ENCODE assay signal across 27 mouse cellular contexts in genomic region chr11:86076403-86076802, GRCm38 (mm10).
DNase-seq lines count a peak whose midpoint lies in the region; ATAC-seq and TF ChIP-seq lines count a peak whose summit lies in the region.
"Had no signal": no experiment of that assay in that cellular context is flagged by ENCODE, and none has a peak within 500 bp of the region (broad histone marks: within the 10 kb centered on the region; RNA-seq: fewer than 3 reads in every experiment).

No protein-coding gene starts in this region.

- H3K9ac ChIP-seq in CH12.LX (ENCODE audit: insufficient read depth, low read depth): no peak overlapping the region
- H3K9ac ChIP-seq: embryonic facial prominence, embryonic 12.5 days; embryonic facial prominence, embryonic 15.5 days; forebrain, postnatal 0 days; heart, embryonic 13.5 days; hindbrain, embryonic 14.5 days; intestine, embryonic 15.5 days had no signal

- no peaks in the 10 kb centered on the region for H3K79me2 ChIP-seq in CH12.LX (replicated peaks; ENCODE audit: control insufficient read depth, extremely low read depth, insufficient read depth, poor library complexity, severe bottlenecking)

- TF ChIP-seq RAD21 in CH12.LX (IDR thresholded peaks at IDR 0.05; ENCODE audit: low read depth, low read length): no peak

- DNase-seq in 416B (ENCODE audit: low read depth) (peak; percentile 32), CH12.LX (ENCODE audit: extremely low read depth) (peak; percentile 51)
- DNase-seq in CD4-positive helper T cell, adult 2 months (ENCODE audit: low read depth, low spot score): peak; percentile 63
- no peak for DNase-seq in embryo, embryonic 9.5 days (ENCODE audit: extremely low spot score)
- no peak for DNase-seq in urinary bladder, adult 18-20 months (ENCODE audit: low spot score in 2 of 2)
- DNase-seq: adrenal gland, postnatal 14 days; cerebellum, adult 11-12 months; cerebellum, adult 9-10 months; forebrain, postnatal 0 days; gastrocnemius, postnatal 10 days; gastrocnemius, postnatal 36 days; heart, adult 2 months; heart, postnatal 14 days; heart, postnatal 4 days; kidney, adult 11 months had no signal

- H3K4me1 ChIP-seq in CH12.LX (ENCODE audit: control insufficient read depth in 1 of 2, insufficient read depth in 2 of 2): peaks cover 3 to 6% of the 10 kb centered on the region in 2 experiments; a peak in 3 of 4 replicates
- H3K4me1 ChIP-seq: embryonic facial prominence, embryonic 12.5 days; embryonic facial prominence, embryonic 15.5 days; heart, embryonic 10.5 days; heart, embryonic 13.5 days; intestine, embryonic 15.5 days had no signal

- no peak overlapping the region for H3K4me3 ChIP-seq in CH12.LX (replicated peaks in 1 of 3; ENCODE audit: low read depth in 2 of 3, low read length in 2 of 3, poor library complexity in 1 of 3)
- H3K4me3 ChIP-seq: embryonic facial prominence, embryonic 12.5 days; embryonic facial prominence, embryonic 15.5 days; heart, adult 2 months; heart, embryonic 10.5 days; heart, embryonic 13.5 days; intestine, embryonic 15.5 days had no signal

- no peak for TF ChIP-seq EP300 in CH12.LX (IDR thresholded peaks at IDR 0.05; ENCODE audit: low read length)

- dilution Hi-C loops in CH12.LX (cut with MboI; ENCODE audit: extremely low pct_ligation_motif_present, extremely low pct_unique_long_range_greater_than_20kb, low sequenced_read_pairs): no loop called here

- peak; percentile 77 for ATAC-seq in inflammation-experienced regulatory T-cells, adult 6 months
- no peak for ATAC-seq in frontal cortex, adult (ENCODE audit: low TSS enrichment)
- ATAC-seq: forebrain, embryonic 14.5 days; forebrain, postnatal 0 days; hindbrain, postnatal 0 days; intestine, embryonic 15.5 days; Patski had no signal

- H3K4me2 ChIP-seq in CH12.LX (ENCODE audit: insufficient read depth, low read depth, poor library complexity, severe bottlenecking): peak overlapping the region; percentile 69
- H3K4me2 ChIP-seq: embryonic facial prominence, embryonic 12.5 days; embryonic facial prominence, embryonic 15.5 days; heart, embryonic 13.5 days; hindbrain, embryonic 14.5 days; intestine, embryonic 15.5 days had no signal

- no peak for TF ChIP-seq CTCF in CH12.LX (conservative IDR thresholded peaks at IDR 0.05 in 1 of 2, IDR thresholded peaks at IDR 0.05 in 1 of 2; ENCODE audit: low read depth in 2 of 2, low read length in 2 of 2)

- H3K36me3 ChIP-seq in CH12.LX (replicated peaks in 1 of 2; ENCODE audit: control insufficient read depth in 1 of 2, insufficient read depth in 1 of 2, low read length in 1 of 2): peaks cover 26 to 63% of the 10 kb centered on the region in 2 experiments

- no peak for TF ChIP-seq POLR2A in CH12.LX (IDR thresholded peaks at IDR 0.05; ENCODE audit: low read depth, low read length)

- H3K27me3 ChIP-seq in CH12.LX (replicated peaks): no peaks in the 10 kb centered on the region
- H3K27me3 ChIP-seq: embryonic facial prominence, embryonic 12.5 days; embryonic facial prominence, embryonic 15.5 days; heart, embryonic 13.5 days; intestine, embryonic 15.5 days; Patski had no signal

- H3K27ac ChIP-seq in CH12.LX (ENCODE audit: insufficient read depth, low read depth): no peak overlapping the region
- H3K27ac ChIP-seq: embryonic facial prominence, embryonic 12.5 days; embryonic facial prominence, embryonic 15.5 days; heart, adult 2 months; heart, embryonic 10.5 days; heart, embryonic 13.5 days; hindbrain, embryonic 14.5 days; hindbrain, postnatal 0 days; intestine, embryonic 15.5 days had no signal

- in situ Hi-C loops in CH12.LX (cut with MboI; ENCODE audit: low pct_ligation_motif_present, low pct_unique_long_range_greater_than_20kb, low sequenced_read_pairs): no loop called here

- peaks cover 7% of the 10 kb centered on the region for H3K9me3 ChIP-seq in CH12.LX (replicated peaks; ENCODE audit: low read length)
- H3K9me3 ChIP-seq: embryonic facial prominence, embryonic 12.5 days; embryonic facial prominence, embryonic 15.5 days; G1E; heart, embryonic 10.5 days; heart, embryonic 13.5 days; intestine, embryonic 15.5 days had no signal

TF ChIP-seq in CH12.LX, 34 proteins besides CTCF, POLR2A, EP300 and RAD21:
- no peak for TF ChIP-seq CHD2 (IDR thresholded peaks at IDR 0.05; ENCODE audit: low read length)
- peak; percentile 55; the same call in 1 of the 2 replicates for TF ChIP-seq IRF4 (IDR thresholded peaks at IDR 0.05; ENCODE audit: low read depth, low read length)
TF ChIP-seq in CH12.LX: peak in this region for 1.

Comparison
In these comparisons a context has a peak if more than half of its experiments do, and no peak if none do; other contexts are left out.
1. DNase-seq: peak in 416B (single experiment), CD4-positive helper T cell, adult 2 months (single experiment) and CH12.LX (single experiment); none in embryo, embryonic 9.5 days (single experiment) and urinary bladder, adult 18-20 months (0 of 2).